Mouse (Mus musculus) right cerebral cortex, adult 18-20 months (tissue): ENCODE results near the gene Ksr1.

Experiments
- DNase-seq: peaks from one replicate; pipeline ENCODE4 v3.0.0; 2022; ENCODE audit warnings: mixed read lengths

The Ksr1 gene

DNA sequence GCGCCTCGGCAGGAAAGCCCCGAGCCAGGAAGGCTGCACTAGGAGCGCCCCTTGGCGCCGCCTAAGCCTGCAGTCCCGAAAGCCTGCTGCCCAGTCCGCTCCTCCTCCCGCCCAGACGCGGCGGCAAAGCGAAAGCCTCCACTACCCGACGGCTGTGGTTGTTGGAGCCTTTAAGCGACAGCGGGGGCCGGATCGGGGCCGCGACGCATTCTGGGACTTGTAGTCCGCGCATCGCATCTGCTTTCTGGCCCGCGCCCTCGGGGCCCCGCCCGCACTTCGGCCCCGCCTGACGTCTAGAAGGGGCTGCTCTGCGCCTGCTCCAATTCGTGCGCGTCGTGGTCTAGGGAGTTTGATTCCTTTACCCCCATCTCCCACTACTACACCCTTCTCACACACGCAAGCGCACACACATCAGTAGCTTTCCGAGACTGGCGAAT lies at the start of gene Ksr1:
Gene Ksr1, minus strand, starts transcription at position 77 of the 437 bp plus-strand sequence.
- DNase-seq, result peak; percentile 95

DNA sequence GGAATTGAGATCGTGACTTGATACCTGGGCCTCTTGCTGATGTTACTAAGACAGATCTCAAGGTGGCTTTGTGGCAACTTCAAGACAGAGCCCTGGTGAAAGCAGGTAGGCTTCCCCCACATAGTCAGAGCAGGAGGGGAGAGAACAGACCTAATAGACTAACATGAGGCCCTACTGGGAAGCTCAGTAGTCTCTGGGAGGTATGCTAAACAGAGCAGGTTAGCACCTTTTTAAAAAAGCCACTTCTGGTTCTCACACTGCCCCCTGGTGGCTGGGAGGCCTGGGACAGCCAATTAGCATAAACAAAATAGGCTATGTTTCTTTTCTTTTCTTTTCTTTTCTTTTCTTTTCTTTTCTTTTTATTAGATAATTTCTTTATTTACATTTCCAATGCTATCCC lies 46.0 kb upstream of the Ksr1 start:
- DNase-seq, result no peak

DNA sequence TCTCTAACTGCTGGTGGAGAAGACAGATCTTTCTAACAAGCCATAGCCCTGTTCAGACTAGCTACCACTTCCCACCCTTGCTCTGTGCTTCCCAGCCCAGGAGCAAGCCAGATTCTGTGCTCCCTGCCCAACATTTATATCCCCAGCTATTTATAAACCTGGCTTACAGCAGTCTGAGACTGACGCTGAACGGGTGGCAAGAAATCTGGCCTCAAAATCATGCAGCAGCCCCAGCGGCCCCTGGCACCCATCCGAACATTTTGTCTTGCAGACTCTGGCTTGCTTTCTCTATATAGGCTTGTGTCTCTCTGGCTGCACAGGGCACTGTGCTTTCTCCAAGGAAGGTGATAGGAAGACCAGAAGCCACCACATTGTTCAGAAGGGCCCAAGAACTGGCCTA lies 45.0 kb upstream of the Ksr1 start:
- peak; percentile 57 for DNase-seq

DNA sequence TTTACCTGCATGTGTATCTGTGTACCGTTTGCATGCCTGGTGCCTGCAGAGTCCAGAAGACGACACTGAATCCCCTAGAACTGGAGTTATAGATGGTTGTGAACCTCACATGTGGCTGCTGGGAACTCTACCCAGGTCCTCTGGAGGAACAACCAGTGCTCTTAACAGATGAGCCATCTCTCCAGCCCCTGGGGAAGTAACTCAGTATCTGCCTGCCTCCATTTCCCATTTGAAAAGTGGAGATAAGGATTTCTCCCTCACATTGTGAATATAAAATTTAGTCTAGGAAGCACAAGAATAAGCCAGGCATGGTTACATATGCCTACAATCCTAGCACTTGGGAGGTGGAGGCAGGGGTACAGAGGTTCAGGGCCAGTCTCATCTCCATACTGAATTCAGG lies 44.0 kb upstream of the Ksr1 start:
- no peak for DNase-seq

DNA sequence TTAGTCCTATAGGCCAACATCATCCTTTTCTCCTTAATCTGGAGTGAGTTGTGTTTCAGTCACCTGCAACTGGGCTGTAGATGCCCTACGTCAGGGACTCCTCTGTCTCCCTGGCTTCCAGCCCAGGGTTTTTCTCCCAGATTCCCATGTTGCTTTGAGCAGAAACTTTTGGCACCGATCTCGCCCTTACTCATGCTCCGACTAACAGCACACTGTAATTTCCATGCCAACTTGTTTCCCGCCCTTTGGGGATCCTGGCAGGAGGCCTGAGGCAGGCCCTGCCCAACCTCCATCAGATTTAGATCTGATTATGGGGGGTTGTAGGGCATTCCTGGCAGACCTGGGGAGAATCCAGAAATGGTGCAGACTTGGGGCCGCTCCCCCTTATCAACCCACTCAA lies 42.0 kb upstream of the Ksr1 start:
- peak; percentile 71 for DNase-seq

DNA sequence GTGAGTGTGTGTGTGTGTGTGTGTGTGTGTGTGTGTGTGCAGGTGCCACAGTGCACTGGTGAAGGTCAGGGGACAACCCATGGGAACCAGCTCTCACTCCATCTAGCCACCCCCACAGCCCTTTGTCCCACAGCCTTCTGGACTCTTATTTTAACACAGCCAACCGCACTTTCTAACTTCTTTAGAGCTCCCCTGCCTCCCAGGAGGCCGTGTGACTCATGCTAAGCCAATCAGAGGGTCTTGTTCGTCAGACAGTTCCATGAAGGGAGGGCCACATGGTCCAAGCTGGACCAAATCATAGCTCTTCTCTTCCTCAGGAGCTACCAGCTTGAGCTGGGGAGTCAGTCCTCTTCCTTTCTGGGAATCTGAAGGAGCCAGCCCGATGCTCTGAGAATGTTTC lies 41.1 kb upstream of the Ksr1 start:
- no peak for DNase-seq

DNA sequence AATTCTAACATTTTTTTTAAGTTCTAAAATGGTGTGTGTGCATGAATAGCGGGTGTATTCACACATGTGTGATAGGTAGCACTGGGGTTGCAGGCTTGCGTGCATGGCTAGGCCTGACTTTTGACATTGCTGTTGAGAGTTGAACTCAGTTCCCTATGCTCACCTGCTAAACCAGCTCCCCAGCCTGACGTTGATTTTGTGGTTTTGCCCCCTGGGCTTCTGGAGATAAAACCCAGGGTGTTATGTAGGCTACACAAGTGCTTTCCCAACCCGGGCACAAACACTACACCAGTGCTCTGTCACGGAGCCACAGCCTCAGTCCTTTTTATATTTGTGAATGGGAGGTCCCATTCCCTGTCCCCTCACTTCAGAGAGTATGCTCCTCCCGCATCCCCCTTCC lies 39.5 kb upstream of the Ksr1 start:
- DNase-seq, result no peak

DNA sequence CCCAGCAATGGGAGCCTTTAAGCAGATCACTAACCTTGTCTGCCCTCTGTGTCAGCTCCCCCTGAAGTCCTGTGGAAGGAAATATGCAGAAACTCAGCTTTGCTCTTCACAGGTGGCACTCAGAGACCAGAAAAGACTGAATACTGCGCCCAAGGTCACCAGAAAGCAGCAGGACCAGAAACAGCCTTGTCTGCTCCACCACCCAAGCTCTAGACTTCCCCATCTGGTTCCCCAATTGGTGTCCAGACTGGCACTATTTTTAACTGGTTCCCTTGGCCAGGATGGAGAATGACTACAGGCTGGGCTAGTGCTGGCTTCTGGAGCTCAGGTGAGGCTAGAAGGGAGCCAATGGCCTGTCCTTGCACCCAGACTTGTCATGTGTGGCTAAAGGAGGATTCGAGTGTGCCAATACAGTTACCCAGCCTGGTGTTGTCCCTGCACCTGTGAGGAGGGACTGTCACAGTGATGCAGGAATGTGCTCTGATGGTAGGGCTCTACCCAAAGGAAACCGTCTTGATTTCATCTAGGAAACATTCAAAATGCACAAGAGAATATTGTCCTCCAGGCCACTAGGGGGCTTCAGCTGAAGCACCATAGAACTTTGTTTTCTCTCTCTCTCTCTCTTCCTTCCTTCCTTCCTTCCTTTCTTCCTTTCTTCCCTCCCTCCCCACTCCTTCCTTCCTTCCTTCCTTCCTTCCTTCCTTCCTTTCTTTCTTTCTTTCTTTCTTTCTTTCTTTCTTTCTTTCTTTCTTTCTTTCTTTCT lies 38.1 kb upstream of the Ksr1 start:
- DNase-seq, result no peak

DNA sequence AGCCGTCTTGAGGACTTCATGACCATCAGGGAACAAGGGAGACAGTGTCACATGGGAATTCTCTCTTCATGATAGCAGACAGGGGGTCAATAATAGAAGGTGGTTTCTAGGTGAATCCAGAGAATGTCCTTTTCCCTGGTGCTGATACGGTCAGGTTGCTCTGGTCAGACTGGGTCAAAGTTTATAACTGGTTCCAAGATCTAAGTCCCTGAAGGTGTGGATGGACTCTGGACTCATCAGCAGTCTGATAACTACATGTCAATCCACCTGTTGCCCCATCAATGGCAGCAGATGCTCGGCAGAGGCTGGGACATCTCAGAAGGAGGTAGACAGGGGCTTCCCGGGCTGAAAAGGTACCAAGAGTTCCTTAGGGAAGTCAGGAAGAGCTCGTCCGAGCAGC lies 37.2 kb upstream of the Ksr1 start:
- no peak for DNase-seq

DNA sequence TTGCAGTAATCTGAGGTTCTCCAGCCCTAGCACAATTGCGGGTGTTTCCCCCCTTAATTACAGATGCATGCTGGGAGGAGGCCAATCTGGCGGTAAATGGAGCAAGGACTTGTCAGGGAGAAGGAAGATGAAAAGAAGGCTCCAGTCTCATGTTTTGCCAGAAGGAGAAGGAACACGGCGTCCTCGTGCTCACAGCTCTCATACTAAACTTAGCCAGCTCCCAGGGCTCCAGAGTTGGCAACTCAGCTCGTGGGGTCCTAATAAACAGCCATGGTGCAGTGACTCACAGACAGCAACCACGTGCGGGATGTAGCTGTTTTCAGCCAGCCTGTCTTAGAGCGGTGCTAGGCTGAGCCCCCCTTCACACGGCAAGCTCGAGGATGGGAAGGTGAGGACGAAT lies 36.7 kb upstream of the Ksr1 start:
- peak; percentile 90 for DNase-seq

DNA sequence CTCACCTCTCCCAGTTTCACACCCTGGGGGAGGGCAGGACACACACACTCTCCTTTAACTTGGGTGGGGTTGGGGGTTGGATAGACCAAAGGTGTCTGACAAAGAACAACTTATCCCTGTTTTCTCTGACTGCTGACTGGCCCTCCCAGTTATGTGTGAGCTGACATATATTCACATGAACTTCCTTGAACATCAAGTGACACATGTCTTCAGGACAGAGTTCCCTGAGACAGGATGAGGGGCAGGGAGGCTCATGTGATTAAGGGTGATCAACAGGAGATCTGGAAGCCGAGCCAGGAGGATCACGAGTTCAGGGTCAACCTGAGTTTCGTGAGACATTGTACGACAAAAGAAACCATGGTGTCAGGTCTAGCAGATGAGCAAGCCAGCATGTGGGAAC lies 35.7 kb upstream of the Ksr1 start:
- DNase-seq, result no peak

DNA sequence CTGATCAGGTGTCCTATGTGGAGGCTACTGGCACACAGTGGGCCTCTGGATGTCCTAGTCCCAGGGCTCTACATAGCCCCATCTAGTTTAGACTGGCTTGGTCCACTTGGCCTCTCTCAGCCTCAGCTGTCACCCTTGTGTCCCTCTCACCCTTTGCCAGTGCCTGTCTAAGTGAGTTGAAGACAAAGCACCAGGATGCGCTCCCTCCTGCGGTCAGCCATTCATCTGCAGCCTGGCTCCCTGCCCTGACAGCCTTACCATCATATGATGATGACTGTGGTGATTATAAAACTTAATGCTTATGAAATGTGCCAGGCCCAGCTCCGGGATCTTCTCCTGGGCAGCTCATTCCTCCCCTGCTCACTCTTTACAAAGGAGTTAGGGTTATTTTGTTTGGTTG lies 30.5 kb upstream of the Ksr1 start:
- no peak for DNase-seq

DNA sequence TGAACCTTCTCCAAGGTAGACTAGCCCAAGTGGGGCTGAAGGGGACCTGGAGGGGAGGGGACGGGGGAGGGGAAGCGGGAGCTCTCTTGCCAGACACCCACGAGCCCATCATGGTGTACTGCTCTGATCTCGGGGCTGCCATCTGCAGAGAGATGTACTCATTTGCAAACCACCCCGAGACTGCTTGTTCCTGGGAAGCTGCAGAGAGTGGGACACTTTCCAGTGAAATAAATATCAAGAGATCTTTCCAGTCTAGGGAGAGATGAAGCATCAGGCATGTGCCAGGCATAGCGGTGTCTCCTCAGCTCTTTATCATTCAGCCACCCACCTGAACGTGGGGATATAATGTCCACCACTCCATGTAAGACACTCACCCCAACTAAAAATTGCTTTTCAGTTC lies 25.8 kb upstream of the Ksr1 start:
- DNase-seq, result peak; percentile 71

DNA sequence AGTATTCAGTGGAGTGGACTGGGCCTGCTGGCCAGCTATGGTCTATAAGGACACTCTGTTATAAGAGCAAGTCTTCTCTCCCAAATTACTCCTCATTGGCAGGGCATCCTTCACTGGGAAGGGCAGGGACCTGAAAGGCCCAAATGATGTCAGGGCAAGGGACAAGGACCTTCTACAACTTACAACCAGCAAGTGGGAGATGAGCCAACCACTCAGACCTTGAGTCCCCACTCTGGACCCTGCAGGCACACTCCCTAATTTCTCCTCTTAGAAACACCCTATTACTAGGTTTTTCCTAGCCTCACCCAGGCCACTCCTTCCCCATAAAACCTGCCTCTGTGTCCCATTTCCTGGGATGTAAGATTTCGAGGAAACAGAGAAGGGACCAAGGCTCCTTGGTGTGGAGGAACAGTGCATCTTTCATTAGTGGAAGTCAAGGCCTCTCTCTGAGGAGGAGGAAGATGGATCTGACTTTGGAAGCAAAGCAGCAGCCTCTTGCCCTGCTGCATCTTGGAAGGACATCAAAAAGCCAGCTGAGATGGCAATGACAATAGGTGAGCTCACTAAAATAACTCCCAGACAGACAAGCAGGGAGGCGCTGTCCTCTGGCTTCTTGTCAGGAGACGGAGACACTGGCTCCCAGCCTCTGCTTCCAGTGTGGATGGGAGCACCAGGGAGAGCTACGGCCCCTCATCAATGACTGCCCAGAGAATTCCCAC lies 20.5 kb upstream of the Ksr1 start:
- DNase-seq, result no peak

DNA sequence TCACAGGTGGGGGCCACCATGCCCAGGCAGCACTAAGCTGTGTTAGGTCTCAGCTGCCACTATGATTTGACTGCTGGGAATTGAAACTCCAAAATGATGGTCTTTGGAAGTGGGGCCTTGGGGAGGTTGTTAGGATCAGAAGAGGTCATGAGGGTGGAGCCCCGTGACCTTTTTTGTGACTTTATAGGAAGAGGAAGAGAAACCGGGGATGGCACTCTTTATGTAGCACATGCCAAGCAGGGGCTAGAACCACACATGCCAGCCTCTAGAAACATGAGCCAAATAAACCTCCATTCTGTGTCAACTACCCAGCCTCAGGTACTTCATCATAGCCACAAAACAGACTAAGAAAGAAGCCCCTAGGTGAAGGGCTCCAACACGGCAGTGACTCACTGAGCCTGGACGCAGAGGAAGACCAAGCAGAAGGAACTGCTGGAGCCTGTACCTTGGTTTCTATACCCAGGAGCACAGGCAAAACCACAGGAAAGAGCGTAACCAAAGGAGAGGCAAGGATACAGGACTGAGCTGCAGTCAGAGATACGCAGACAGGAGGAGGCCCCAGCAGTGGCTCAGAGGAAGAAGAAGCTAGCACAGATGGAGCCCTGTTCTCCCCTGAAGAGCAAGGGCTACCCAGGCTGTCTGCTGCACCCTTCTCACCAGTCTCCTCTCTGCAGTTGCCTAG lies 15.0 kb upstream of the Ksr1 start:
- no peak for DNase-seq

DNA sequence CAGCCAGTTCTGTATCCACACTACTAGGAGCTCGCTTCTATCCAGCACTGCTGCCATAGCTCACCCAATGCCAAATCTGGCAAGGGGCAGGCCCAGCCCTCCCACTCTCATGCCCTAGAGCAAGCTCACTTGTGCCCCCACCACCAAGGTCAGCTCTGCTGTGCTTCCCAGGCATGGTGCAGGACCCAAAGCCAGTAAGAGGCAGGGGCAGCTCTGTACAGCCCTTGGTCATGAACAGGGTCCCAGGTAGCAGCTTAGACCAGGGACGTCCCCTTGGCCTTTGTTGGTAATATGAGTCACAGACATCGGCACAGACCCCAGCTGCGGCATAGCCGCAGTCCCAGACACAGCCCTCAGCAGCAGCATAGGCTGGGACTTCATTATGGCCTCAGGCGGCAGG lies 13.9 kb upstream of the Ksr1 start:
- DNase-seq, result no peak

DNA sequence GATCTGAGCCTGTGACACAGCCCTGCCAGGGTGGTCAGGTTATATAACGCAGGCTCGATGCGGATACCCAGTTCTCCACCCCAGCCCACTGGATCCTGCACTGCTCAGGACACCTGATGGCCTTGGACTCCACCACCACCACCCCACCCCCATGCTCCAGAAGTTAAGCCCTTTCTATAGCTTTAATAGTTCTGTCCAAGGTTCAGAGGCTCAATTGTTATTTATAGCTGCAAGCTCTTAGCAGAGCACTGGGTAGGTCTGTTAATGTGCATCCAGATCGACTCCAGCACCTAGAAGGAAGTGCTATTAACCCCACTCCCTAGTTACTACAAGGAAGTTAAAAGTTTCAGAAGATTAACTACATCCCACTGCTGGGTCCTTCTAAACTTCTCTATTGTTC lies 11.5 kb upstream of the Ksr1 start:
- no peak for DNase-seq

DNA sequence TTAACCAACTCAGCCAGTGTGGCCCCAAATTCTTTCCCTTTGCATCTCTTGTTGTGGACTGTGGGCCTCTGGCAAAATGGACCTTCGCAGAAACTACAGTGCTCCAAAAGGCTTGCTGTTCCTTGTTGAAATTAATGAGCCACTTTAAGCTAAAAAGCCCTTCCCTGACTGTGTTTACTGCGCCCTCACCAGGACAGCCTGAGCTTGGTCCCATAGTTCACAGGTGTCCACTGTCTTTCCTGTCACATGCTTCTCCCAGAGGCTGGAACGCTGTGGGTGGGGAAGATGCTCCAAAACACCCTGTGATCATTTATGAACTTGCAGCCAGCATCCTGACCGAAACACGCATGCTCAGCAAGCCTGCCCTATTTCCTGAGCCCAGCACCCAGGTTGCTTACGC lies 9.1 kb upstream of the Ksr1 start:
- DNase-seq, result no peak

DNA sequence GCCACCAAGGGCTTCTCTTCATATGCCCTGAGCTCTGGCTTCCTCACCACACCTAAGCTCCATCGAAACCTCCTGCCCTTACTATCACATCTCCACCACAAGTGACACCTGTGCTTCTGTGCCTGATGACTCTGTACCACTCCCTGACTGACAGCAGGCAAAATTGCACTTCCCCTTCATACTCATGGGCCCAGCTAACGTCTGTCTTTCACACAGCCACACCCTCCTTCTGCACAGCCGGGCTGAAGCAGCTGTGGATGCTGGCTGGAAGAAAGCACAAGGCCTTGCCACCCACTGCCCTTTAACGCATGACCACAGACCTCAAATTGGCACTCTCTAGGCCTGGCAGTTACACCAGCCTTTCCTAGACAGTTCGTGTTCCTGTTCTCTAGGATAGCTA lies 6.5 kb upstream of the Ksr1 start:
- no peak for DNase-seq

DNA sequence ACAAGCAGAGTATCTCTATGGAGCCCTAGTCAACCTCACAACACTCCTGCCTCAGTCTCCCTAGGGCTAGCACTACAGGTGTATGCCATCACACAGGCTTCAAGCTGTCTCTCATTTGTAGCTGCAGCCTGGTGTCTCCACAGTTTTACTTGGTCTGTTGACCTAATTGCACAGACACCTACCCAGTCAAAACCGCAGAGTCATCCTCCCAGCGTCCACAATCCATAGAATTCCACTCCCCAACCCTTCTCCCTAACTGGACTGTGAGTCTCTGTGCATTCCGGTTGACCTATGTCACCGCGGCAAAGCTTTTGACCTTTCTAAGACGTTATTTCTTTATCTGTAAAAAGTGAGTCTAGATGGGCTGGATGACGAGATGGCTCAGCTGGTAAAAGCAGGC lies 5.7 kb upstream of the Ksr1 start:
- DNase-seq, result no peak

DNA sequence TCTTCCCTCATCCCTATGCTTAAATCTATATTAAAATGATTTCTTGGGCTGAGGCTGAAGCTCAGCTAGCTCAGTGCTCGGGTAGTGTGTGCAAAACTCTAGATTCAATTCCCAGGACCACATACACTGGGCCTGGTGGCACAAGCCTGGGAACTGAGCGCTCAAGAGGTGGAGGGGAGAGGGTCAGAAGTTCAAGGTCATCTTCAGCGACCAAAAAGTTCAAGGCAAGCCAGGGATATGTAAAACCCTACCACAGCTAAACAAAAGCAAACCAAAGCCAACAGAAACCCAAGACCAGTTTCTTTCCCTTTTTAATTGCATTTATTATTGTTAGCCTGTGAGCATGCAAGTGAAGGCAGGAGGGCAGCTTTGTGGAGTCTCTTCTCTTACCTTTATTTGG lies 4.1 kb upstream of the Ksr1 start:
- no peak for DNase-seq

DNA sequence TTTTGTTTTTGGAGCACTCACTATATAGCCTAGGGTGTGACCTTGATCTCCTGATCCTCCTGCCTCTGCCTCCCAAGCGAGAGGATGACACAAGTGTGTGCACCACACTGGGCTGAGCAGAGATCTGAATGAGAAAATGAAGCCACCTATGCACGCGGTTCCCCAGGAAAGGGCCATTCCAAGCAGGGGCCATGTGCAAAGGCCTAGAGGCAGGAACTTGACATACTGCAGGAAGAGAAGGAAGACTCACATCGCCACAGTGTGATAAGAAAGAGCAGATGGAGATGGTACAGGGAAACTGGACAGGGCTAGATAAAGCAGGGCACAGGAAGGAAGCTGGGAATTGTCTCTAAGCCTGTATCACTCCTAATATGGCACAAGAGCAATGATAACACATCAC lies 3.1 kb upstream of the Ksr1 start:
- DNase-seq, result no peak

DNA sequence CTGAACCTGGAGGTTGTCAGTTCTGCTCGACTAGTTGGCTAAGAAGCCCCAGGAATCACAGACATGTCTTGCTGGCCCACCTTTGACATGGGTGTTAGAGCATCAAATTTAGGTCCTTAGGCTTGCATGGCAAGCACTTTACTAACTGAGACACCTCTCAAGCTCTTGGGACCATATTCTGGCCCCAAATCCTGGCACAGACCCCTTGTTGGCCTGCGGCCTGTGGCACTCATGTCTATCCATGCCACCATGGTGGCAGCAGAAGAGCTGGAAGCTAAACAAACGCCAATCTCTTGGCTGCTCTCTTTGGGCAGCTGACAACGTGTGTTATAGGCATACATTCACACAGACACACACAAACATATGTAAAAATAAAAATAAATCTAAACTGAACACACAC lies 2.6 kb upstream of the Ksr1 start:
- no peak for DNase-seq
